Mouse (Mus musculus) liver, adult 10 weeks (tissue): ENCODE data around the gene Tmem178b. TPM values are rescaled to one million over a fixed set of nuclear protein-coding genes. Genes with fewer than 3 reads are reported as not detected.

ENCODE experiments used
- polyA plus RNA-seq: library from polyadenylated mRNA; stranded (reverse); fragments of 350-450 nt; fragmentation: Illumina TruSeq; extraction: RNeasy Lipid Tissue Mini Kit (QIAGEN cat#74804); gene quantifications from one replicate; pipeline ENCODE4 v1.2.3, GENCODE M21; 2014; ENCODE audit warnings: low read depth, low replicate concordance

The Tmem178b gene
- not detected for polyA plus RNA-seq

DNA sequence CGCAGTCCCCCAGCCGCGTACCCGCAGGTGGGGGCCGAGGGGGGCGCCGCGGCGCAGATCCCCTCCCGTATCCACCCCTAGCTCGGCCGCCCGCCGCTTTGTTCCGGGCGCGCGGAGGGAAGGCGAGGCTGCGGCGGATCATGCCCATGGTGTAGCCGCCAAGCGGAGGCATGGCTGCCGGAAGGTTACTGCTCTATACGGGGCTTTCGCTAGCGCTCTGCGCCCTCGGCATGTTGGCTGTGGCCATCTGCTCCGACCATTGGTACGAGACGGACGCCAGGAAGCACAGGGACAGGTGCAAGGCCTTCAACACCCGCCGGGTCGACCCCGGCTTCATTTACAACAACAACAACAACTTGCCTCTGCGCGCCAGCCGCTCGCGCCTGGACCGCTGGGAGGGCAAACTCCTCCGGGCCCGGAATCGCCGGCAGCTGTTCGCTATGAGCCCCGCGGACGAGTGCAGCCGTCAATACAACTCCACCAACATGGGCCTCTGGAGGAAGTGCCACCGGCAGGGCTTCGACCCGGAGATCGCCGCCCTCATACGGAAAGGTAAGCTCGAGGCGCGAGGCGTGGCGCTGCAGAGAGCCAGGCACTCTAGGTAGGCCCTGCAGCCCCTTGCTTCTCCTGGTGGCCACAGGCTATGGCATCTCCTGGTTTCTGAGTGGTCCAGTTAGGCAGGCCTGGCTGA lies at the start of gene Tmem178b:
Gene Tmem178b (plus strand): TSS at position 371 of the 691 bp plus-strand sequence.

Other genes with a start within 250 kb of the Tmem178b start
- gene Braf, start 147.8 kb upstream of the Tmem178b start, polyA plus RNA-seq = 12.0 TPM
- 121 TPM for gene Mrps33, start 62.3 kb upstream of the Tmem178b start, polyA plus RNA-seq